Mouse (Mus musculus): ENCODE data around the gene Cntnap2. TPM values are rescaled to one million over a fixed set of nuclear protein-coding genes. Genes with fewer than 3 reads are reported as not detected.

Cntnap2 gene
- polyA plus RNA-seq, 2 experiments: 1.5 to 2.5 TPM

DNA sequence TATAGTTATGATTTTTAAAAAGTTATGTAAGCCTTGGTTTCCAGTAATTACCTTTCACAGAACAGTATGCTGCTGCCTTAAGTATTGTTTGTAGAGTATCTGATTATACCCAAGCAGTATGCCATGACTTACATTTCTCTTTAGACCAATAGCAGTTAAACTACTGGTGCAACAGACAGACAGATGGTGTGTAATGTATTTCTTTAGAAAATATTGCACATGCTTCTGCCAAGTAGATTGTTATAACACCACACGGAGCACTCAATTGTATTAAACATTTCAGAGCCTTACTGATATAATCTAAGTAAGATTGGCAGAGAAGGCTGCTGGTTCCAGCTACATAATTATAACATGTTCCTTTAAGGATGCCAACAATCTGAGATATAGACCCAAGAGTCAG is 1609.9 kb downstream of the Cntnap2 start:
- TF ChIP-seq POLR2A (IDR thresholded peaks at IDR 0.05; ENCODE audit: borderline replicate concordance, extremely low read depth, insufficient read depth, insufficient read length): no peak
- H3K4me1 ChIP-seq (ENCODE audit: control insufficient read depth, insufficient read depth, low read length): no peaks in the 10 kb centered on the region
- H3K27ac ChIP-seq (replicated peaks; ENCODE audit: low read depth, low read length): no peak overlapping the region
- no peak overlapping the region for H3K4me3 ChIP-seq (replicated peaks; ENCODE audit: low read length)
- DNase-seq (ENCODE audit: low spot score) (no peak), ATAC-seq (ENCODE audit: low FRiP score, low read depth) (no peak)
- H3K9me3 ChIP-seq (ENCODE audit: control insufficient read depth, low read length): no peaks in the 10 kb centered on the region
- no peak overlapping the region for H3K9ac ChIP-seq (ENCODE audit: low read depth, low read length, severe bottlenecking)
- 84% methylated on average over 1 of the region's 1 CpGs for WGBS
- no peaks in the 10 kb centered on the region for H3K27me3 ChIP-seq (ENCODE audit: control insufficient read depth, insufficient read depth, low read length)
- no peaks in the 10 kb centered on the region for H3K36me3 ChIP-seq (ENCODE audit: control insufficient read depth, insufficient read depth, low read length)
- H3K4me2 ChIP-seq (replicated peaks; ENCODE audit: low read depth, low read length, severe bottlenecking): no peak overlapping the region

GRCm38 (mm10) chr6:46675081-46675480 is 1615.9 kb downstream of the Cntnap2 start:
- TF ChIP-seq POLR2A (IDR thresholded peaks at IDR 0.05; ENCODE audit: borderline replicate concordance, extremely low read depth, insufficient read depth, insufficient read length): no peak
- Histone ChIP-seq H3K4me1 (ENCODE audit: control insufficient read depth, insufficient read depth, low read length) (no peaks in the 10 kb centered on the region), H3K4me2 (replicated peaks; ENCODE audit: low read depth, low read length, severe bottlenecking) (no peak overlapping the region), H3K9ac (ENCODE audit: low read depth, low read length, severe bottlenecking) (no peak overlapping the region), H3K27me3 (ENCODE audit: control insufficient read depth, insufficient read depth, low read length) (no peaks in the 10 kb centered on the region), H3K27ac (replicated peaks; ENCODE audit: low read depth, low read length) (no peak overlapping the region), H3K4me3 (replicated peaks; ENCODE audit: low read length) (no peak overlapping the region), H3K9me3 (ENCODE audit: control insufficient read depth, low read length) (no peaks in the 10 kb centered on the region), H3K36me3 (ENCODE audit: control insufficient read depth, insufficient read depth, low read length) (no peaks in the 10 kb centered on the region)
- 66% methylated on average over 2 of the region's 2 CpGs for WGBS
- ATAC-seq (ENCODE audit: low FRiP score, low read depth) (no peak), DNase-seq (ENCODE audit: low spot score) (no peak)

- Histone ChIP-seq H3K9ac (ENCODE audit: low read depth, low read length, severe bottlenecking) (no peak overlapping the region), H3K4me2 (replicated peaks; ENCODE audit: low read depth, low read length, severe bottlenecking) (no peak overlapping the region), H3K4me3 (replicated peaks; ENCODE audit: low read length) (no peak overlapping the region), H3K4me1 (ENCODE audit: control insufficient read depth, insufficient read depth, low read length) (no peaks in the 10 kb centered on the region), H3K36me3 (ENCODE audit: control insufficient read depth, insufficient read depth, low read length) (no peaks in the 10 kb centered on the region), H3K27me3 (ENCODE audit: control insufficient read depth, insufficient read depth, low read length) (no peaks in the 10 kb centered on the region), H3K9me3 (ENCODE audit: control insufficient read depth, low read length) (no peaks in the 10 kb centered on the region), H3K27ac (replicated peaks; ENCODE audit: low read depth, low read length) (no peak overlapping the region)
- no peak for ATAC-seq (ENCODE audit: low FRiP score, low read depth)
- no peak for TF ChIP-seq POLR2A (IDR thresholded peaks at IDR 0.05; ENCODE audit: borderline replicate concordance, extremely low read depth, insufficient read depth, insufficient read length)
- DNase-seq (ENCODE audit: low spot score): no peak
- 76% methylated on average over 4 of the region's 4 CpGs for WGBS
These were observed 1616.5 kb downstream of the Cntnap2 start for GRCm38 (mm10) chr6:46675621-46676020.

- WGBS: 86% methylated on average over 1 of the region's 1 CpGs
- TF ChIP-seq POLR2A (IDR thresholded peaks at IDR 0.05; ENCODE audit: borderline replicate concordance, extremely low read depth, insufficient read depth, insufficient read length): no peak
- H3K36me3 ChIP-seq (ENCODE audit: control insufficient read depth, insufficient read depth, low read length): no peaks in the 10 kb centered on the region
- DNase-seq (ENCODE audit: low spot score): no peak
- H3K27ac ChIP-seq (replicated peaks; ENCODE audit: low read depth, low read length): no peak overlapping the region
- H3K4me2 ChIP-seq (replicated peaks; ENCODE audit: low read depth, low read length, severe bottlenecking): no peak overlapping the region
- H3K4me3 ChIP-seq (replicated peaks; ENCODE audit: low read length): no peak overlapping the region
- H3K9me3 ChIP-seq (ENCODE audit: control insufficient read depth, low read length): no peaks in the 10 kb centered on the region
- H3K9ac ChIP-seq (ENCODE audit: low read depth, low read length, severe bottlenecking): no peak overlapping the region
- no peaks in the 10 kb centered on the region for H3K27me3 ChIP-seq (ENCODE audit: control insufficient read depth, insufficient read depth, low read length)
- no peaks in the 10 kb centered on the region for H3K4me1 ChIP-seq (ENCODE audit: control insufficient read depth, insufficient read depth, low read length)
- ATAC-seq (ENCODE audit: low FRiP score, low read depth): no peak
These were observed 1637.0 kb downstream of the Cntnap2 start for GRCm38 (mm10) chr6:46696187-46696586.

GRCm38 (mm10) chr6:46699343-46699742 is 1640.2 kb downstream of the Cntnap2 start:
- 58% methylated on average over 2 of the region's 2 CpGs for WGBS
- H3K27ac ChIP-seq (replicated peaks; ENCODE audit: low read depth, low read length): no peak overlapping the region
- H3K4me1 ChIP-seq (ENCODE audit: control insufficient read depth, insufficient read depth, low read length): no peaks in the 10 kb centered on the region
- no peaks in the 10 kb centered on the region for H3K9me3 ChIP-seq (ENCODE audit: control insufficient read depth, low read length)
- H3K4me3 ChIP-seq (replicated peaks; ENCODE audit: low read length): no peak overlapping the region
- H3K36me3 ChIP-seq (ENCODE audit: control insufficient read depth, insufficient read depth, low read length): no peaks in the 10 kb centered on the region
- no peak overlapping the region for H3K4me2 ChIP-seq (replicated peaks; ENCODE audit: low read depth, low read length, severe bottlenecking)
- DNase-seq (ENCODE audit: low spot score) (no peak), ATAC-seq (ENCODE audit: low FRiP score, low read depth) (no peak)
- no peak for TF ChIP-seq POLR2A (IDR thresholded peaks at IDR 0.05; ENCODE audit: borderline replicate concordance, extremely low read depth, insufficient read depth, insufficient read length)
- no peaks in the 10 kb centered on the region for H3K27me3 ChIP-seq (ENCODE audit: control insufficient read depth, insufficient read depth, low read length)
- H3K9ac ChIP-seq (ENCODE audit: low read depth, low read length, severe bottlenecking): no peak overlapping the region

Measured in limb, embryonic 14.5 days (tissue).